Comparison of ENCODE assay signal across 8 mouse cellular contexts in genomic region chr7:143783996-143784829, GRCm38 (mm10). TPM values are rescaled to one million over a fixed set of nuclear protein-coding genes. Genes with fewer than 3 reads are reported as not detected.
A peak's percentile ranks its signal among the peaks of the same experiment; 100 is the strongest.
DNase-seq lines count a peak whose midpoint lies in the region; TF ChIP-seq lines count a peak whose summit lies in the region.

Gene Mrgpre (minus strand): TSS chr7:143784500.

- peaks cover 4% of the 10 kb centered on the region; the same call in 1 of the 2 replicates for H3K4me1 ChIP-seq in cortical plate, adult 2 months (ENCODE audit: control insufficient read depth, insufficient read depth, low read length)

- no peak for TF ChIP-seq CTCF in cortical plate, adult 2 months (IDR thresholded peaks at IDR 0.05; ENCODE audit: extremely low read depth, insufficient read depth, low read length)
- no peak for TF ChIP-seq CTCF in left cerebral cortex, adult 2 months (IDR thresholded peaks at IDR 0.05)

- peak within 1 kb of the TSS; percentile 52 for H3K4me3 ChIP-seq in cortical plate, adult 2 months (ENCODE audit: insufficient read depth, low read length)
- peak within 1 kb of the TSS; percentile 46 for H3K4me3 ChIP-seq in left cerebral cortex, adult 2 months

- intact Hi-C loops in gastrocnemius, postnatal 14 days (cut with DNase I; ENCODE audit: low total_unique reads), result no loop called here
- intact Hi-C loops in left cerebral cortex, adult 2 months (cut with DNase I), result no loop called here

- H3K27ac ChIP-seq in cortical plate, adult 2 months (ENCODE audit: insufficient read depth, low read length), result peak within 1 kb of the TSS; percentile 47
- peak within 1 kb of the TSS; percentile 88 for H3K27ac ChIP-seq in left cerebral cortex, adult 2 months

- peak; percentile 65 for DNase-seq in ZHBTc4 (ENCODE audit: low read depth, low spot score)
- peak; percentile 90 for DNase-seq in gastrocnemius, postnatal 14 days
- DNase-seq in induced T-regulatory cell, adult 2 months (ENCODE audit: low read depth), result peak; percentile 61
- peak; percentile 59 to 64 for DNase-seq in left cerebral cortex, adult 2 months (ENCODE audit: extremely low spot score in 1 of 2, low spot score in 2 of 2)
- DNase-seq in lung, postnatal 4 days, result peak; percentile 84 to 90
- DNase-seq in right cerebral cortex, adult 18-20 months, result peak; percentile 71
- peak; percentile 55 to 74 for DNase-seq in urinary bladder, adult 18-20 months (ENCODE audit: low spot score in 2 of 2)

- TF ChIP-seq POLR2A in cortical plate, adult 2 months (IDR thresholded peaks at IDR 0.05; ENCODE audit: extremely low read depth, insufficient read depth, low read length), result 0 out of 2 replicates have a peak, but pooled peaks have one; percentile 23

RNA-seq across cellular contexts. Expression of gene Mrgpre, which starts in this region (rescaled TPM):
- 5.3 and 5.7 TPM in 2 replicates for polyA plus RNA-seq in cortical plate, adult 2 months (2012; rRNA removed)
- 1 to 10 TPM; 1.0 to 1.1 TPM for total RNA-seq in gastrocnemius, postnatal 14 days (2021)
- 1 to 10 TPM; 5.5 to 7.0 TPM for total RNA-seq in left cerebral cortex, adult 2 months (2021)

Comparison
In these comparisons a context has a peak if more than half of its experiments do, and no peak if none do; other contexts are left out.
1. Peak in every context shown above with its lines: DNase-seq, H3K4me3 ChIP-seq and H3K27ac ChIP-seq.